Mouse (Mus musculus) bone marrow macrophage, adult 2 months (primary cell): ENCODE data around the gene Bptf.

Experiments
- CTCF ChIP-seq: IDR thresholded peaks from 2 replicates; pipeline ENCODE4 v1.5.1; 2012; ENCODE audit warnings: low read depth, mild to moderate bottlenecking, low read length, moderate library complexity
- POLR2A ChIP-seq: IDR thresholded peaks from 2 replicates; pipeline ENCODE4 v1.6.1; 2012; ENCODE audit warnings: mild to moderate bottlenecking, low read depth, low read length, borderline replicate concordance

GRCm38 (mm10) chr11:107054870-107055269 lies 77.1 kb downstream of the Bptf start:
- TF ChIP-seq CTCF (no peak), POLR2A (no peak)
